Mouse (Mus musculus): ENCODE data around the gene Kat7. TPM values are rescaled to one million over a fixed set of nuclear protein-coding genes. Genes with fewer than 3 reads are reported as not detected.

Gene Kat7
- polyA plus RNA-seq, 1 experiment from 2014 or later = 31.2 TPM

DNA sequence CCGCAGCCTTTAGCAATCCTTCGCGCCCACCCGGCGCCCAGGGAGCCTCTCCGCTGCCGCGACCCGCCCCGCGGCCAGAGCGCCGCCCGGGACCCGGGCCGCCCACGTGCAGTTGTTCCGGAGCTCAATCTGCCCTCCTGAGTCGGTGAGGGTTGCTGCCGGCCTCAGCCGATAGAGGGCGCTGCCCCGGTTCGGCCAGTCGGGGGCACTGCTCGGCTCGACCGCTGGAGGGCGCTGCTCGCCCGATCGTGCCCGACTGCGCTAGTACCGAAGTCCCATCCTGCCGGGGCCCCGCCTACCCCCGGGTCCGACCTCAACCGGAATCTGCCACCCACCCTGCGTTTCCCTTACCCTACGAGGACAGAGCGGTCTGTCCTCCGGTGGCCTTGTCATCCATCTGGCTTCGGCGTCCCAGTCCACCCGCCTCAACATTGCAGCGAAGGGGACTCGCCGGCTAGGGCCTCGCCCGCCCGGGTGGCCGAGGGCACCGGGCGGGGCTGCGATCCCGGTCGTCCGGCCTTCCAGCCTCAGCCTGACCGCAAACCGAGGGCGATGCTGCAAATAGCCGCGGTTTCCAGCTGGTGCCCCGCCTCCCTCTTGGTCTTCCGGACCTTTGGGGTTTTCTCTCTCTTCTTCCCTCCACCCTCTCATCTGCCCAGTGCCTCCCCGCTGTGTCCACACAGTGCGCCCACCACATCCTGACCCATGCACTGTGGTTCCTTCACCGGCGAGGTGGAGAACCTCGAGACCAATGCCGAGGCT lies 50.8 kb downstream of the Kat7 start:
- WGBS (ENCODE audit: insufficient replicate concordance) = under 1% methylated on average over 71 of the region's 73 CpGs
- peak; percentile 74 for ATAC-seq (ENCODE audit: low read depth)

DNA sequence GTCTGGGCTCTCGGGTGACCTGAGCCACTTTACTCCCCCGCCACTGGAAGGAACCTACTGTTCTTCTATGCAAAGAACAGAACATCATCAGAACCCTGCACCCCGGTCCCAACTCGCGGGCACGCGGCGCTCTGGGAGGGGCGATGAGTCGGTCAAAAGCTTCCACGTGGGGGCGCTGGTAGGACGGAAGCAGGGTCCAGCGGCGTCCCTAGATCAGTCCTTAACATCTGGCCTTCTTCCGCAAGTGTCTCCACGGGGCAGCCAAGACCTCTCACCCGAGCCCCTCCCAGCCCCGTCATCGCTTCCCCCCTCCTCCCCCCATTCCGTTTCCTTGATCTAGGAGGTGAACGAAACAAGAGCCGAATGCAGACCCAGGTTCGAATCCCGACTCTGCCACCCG lies 51.6 kb downstream of the Kat7 start:
- Histone ChIP-seq H3K27ac (ENCODE audit: low read length) (peak overlapping the region; percentile 33), H3K4me3 (ENCODE audit: low read depth, low read length) (peak overlapping the region; percentile 68), H3K36me3 (ENCODE audit: control insufficient read depth, insufficient read depth) (no peaks in the 10 kb centered on the region), H3K4me1 (ENCODE audit: control insufficient read depth, low read depth, low read length) (peaks cover 15% of the 10 kb centered on the region), H3K4me2 (ENCODE audit: low read depth, low read length) (peak overlapping the region; percentile 96), H3K9me3 (replicated peaks; ENCODE audit: control insufficient read depth, low read length) (no peaks in the 10 kb centered on the region), H3K9ac (ENCODE audit: low read depth, low read length) (peak overlapping the region; percentile 68), H3K27me3 (ENCODE audit: control insufficient read depth, insufficient read depth, low read depth, low read length) (peaks cover 17% of the 10 kb centered on the region)
- WGBS (ENCODE audit: insufficient replicate concordance) = 1% methylated on average over 26 of the region's 26 CpGs
- peak; percentile 60 for ATAC-seq (ENCODE audit: low read depth)

More for the DNA sequence above, 50.8 kb downstream of the Kat7 start:
- Histone ChIP-seq H3K36me3 (ENCODE audit: control insufficient read depth, insufficient read depth) (no peaks in the 10 kb centered on the region), H3K4me1 (ENCODE audit: control insufficient read depth, low read depth, low read length) (peaks cover 15% of the 10 kb centered on the region), H3K4me2 (ENCODE audit: low read depth, low read length) (peak overlapping the region; percentile 96), H3K27me3 (ENCODE audit: control insufficient read depth, insufficient read depth, low read depth, low read length) (peaks cover 17% of the 10 kb centered on the region), H3K9ac (ENCODE audit: low read depth, low read length) (peak overlapping the region; percentile 68), H3K9me3 (replicated peaks; ENCODE audit: control insufficient read depth, low read length) (no peaks in the 10 kb centered on the region), H3K4me3 (ENCODE audit: low read depth, low read length) (peak overlapping the region; percentile 68), H3K27ac (ENCODE audit: low read length) (peak overlapping the region; percentile 66)

DNA sequence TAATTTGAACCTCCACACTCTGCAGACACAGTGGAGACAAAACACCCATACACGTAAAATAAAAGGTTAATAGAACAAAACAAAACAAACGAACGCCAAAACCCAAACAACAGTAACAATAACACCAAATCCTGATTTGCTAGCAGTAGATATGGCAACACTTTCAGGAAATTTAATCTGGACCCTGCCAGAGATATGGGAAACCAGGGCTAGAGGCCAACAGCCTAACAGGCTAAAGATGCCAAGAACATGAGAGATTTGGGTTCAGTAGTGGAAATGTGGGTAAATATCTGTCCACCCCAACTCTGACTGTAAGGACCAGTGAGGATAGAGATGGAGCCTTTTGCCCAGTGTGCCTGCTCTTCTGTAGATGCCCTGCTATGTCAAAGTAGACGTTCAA lies 52.1 kb downstream of the Kat7 start:
- H3K9me3 ChIP-seq (replicated peaks; ENCODE audit: control insufficient read depth, low read length) = no peaks in the 10 kb centered on the region
- H3K4me3 ChIP-seq (ENCODE audit: low read depth, low read length) = no peak overlapping the region
- WGBS (ENCODE audit: insufficient replicate concordance) = 42% methylated on average over 4 of the region's 4 CpGs
- H3K27me3 ChIP-seq (ENCODE audit: control insufficient read depth, insufficient read depth, low read depth, low read length) = peaks cover 17% of the 10 kb centered on the region
- peaks cover 15% of the 10 kb centered on the region for H3K4me1 ChIP-seq (ENCODE audit: control insufficient read depth, low read depth, low read length)
- H3K36me3 ChIP-seq (ENCODE audit: control insufficient read depth, insufficient read depth) = no peaks in the 10 kb centered on the region
- no peak overlapping the region for H3K4me2 ChIP-seq (ENCODE audit: low read depth, low read length)
- no peak overlapping the region for H3K27ac ChIP-seq (ENCODE audit: low read length)
- ATAC-seq (ENCODE audit: low read depth) = no peak
- H3K9ac ChIP-seq (ENCODE audit: low read depth, low read length) = no peak overlapping the region

DNA sequence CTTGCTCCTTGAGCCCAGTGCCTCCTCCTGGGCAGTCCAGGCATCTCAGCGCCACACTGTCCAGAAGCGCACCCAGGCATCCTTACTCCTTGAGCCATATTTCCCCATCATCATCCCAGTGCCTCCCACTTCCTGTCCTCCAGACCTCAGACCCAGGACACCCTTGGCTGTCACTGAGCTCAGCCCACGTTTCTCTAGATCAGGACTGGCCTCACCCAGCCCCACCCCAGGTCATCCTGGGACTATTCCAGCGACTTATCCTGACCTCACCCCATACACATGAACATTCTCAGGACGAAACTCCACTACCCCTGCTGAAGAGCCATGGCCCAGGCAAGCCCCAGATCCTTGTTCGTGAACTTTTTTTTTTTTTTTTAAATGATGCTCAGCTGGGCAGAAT lies 54.3 kb downstream of the Kat7 start:
- H3K27me3 ChIP-seq (ENCODE audit: control insufficient read depth, insufficient read depth, low read depth, low read length) = peaks cover 17% of the 10 kb centered on the region
- ATAC-seq (ENCODE audit: low read depth) = no peak
- H3K4me3 ChIP-seq (ENCODE audit: low read depth, low read length) = no peak overlapping the region
- H3K4me1 ChIP-seq (ENCODE audit: control insufficient read depth, low read depth, low read length) = peaks cover 15% of the 10 kb centered on the region
- WGBS (ENCODE audit: insufficient replicate concordance) = 59% methylated on average over 6 of the region's 6 CpGs
- H3K9ac ChIP-seq (ENCODE audit: low read depth, low read length) = no peak overlapping the region
- H3K36me3 ChIP-seq (ENCODE audit: control insufficient read depth, insufficient read depth) = no peaks in the 10 kb centered on the region
- H3K27ac ChIP-seq (ENCODE audit: low read length) = no peak overlapping the region
- H3K9me3 ChIP-seq (replicated peaks; ENCODE audit: control insufficient read depth, low read length) = no peaks in the 10 kb centered on the region
- no peak overlapping the region for H3K4me2 ChIP-seq (ENCODE audit: low read depth, low read length)

DNA sequence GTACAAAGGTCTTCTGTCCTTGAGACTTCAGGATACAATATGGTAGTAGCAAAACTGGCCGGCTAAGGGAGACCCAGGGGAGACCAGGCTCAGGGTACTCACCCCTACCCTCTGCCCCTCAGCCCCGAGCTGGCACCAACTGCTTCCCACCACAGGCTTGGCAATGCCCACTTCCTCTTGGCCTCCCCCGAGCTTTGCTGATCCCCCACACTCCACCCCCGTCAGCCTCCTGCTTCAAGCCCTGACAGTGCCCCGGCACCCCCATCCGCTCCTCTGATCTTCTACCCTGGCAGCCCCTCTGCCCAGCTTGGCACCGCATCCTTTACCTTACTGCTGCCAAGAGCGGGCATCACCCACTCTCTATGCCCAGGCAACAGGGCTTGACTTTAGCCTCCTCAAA lies 55.9 kb downstream of the Kat7 start:
- Histone ChIP-seq H3K9me3 (replicated peaks; ENCODE audit: control insufficient read depth, low read length) (no peaks in the 10 kb centered on the region), H3K27me3 (ENCODE audit: control insufficient read depth, insufficient read depth, low read depth, low read length) (peaks cover 8% of the 10 kb centered on the region), H3K4me3 (ENCODE audit: low read depth, low read length) (no peak overlapping the region), H3K4me1 (ENCODE audit: control insufficient read depth, low read depth, low read length) (peaks cover 9% of the 10 kb centered on the region), H3K4me2 (ENCODE audit: low read depth, low read length) (no peak overlapping the region), H3K36me3 (ENCODE audit: control insufficient read depth, insufficient read depth) (no peaks in the 10 kb centered on the region), H3K27ac (ENCODE audit: low read length) (no peak overlapping the region), H3K9ac (ENCODE audit: low read depth, low read length) (no peak overlapping the region)
- no peak for ATAC-seq (ENCODE audit: low read depth)
- WGBS (ENCODE audit: insufficient replicate concordance) = 50% methylated on average over 8 of the region's 8 CpGs

DNA sequence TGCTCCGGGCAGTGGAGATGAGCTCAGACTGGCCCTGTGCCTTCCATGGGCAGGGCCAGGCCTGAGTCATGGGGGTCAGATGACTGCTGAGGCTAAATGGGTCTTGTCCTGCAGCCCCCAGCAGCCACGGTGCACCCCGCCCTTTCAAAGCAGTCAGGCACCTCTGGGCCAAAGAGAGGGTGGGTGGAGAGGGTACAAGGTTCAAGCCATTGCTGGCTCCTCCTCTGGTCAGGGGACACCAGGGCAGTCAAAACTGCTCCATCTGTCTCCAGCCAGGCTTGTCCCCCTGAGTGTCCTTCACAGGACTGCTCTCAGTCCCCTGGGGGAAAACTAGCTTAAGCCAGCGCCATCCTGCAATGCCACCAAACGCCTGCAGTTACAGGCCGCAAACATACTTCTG lies 57.9 kb downstream of the Kat7 start:
- 60% methylated on average over 6 of the region's 6 CpGs for WGBS (ENCODE audit: insufficient replicate concordance)
- Histone ChIP-seq H3K9ac (ENCODE audit: low read depth, low read length) (no peak overlapping the region), H3K4me1 (ENCODE audit: control insufficient read depth, low read depth, low read length) (no peaks in the 10 kb centered on the region; the same call in 1 of the 2 replicates), H3K4me2 (ENCODE audit: low read depth, low read length) (no peak overlapping the region), H3K4me3 (ENCODE audit: low read depth, low read length) (no peak overlapping the region), H3K36me3 (ENCODE audit: control insufficient read depth, insufficient read depth) (no peaks in the 10 kb centered on the region), H3K27me3 (ENCODE audit: control insufficient read depth, insufficient read depth, low read depth, low read length) (peaks cover 3% of the 10 kb centered on the region), H3K27ac (ENCODE audit: low read length) (peak overlapping the region; percentile 45), H3K9me3 (replicated peaks; ENCODE audit: control insufficient read depth, low read length) (no peaks in the 10 kb centered on the region)
- peak; percentile 77 for ATAC-seq (ENCODE audit: low read depth)

DNA sequence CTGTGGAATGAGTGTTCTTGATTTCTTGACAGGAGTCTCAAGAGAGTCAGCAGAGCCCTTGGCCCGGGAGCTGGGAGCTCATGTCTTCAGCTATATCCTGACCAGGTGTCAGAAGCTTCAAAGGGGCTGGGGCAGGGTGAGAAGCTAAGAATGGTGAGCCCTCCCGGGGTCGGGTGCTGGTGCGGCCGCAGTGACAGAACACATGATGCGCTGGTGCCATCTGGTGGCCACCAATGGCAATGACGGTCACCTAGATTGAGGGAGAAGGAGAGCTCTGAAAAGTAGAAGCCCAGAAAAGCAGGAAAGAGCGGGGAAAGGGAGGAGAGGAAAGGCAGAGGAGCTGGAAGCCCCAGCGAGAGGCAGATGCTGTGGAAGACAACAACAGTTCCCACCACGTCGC lies 58.8 kb downstream of the Kat7 start:
- H3K27me3 ChIP-seq (ENCODE audit: control insufficient read depth, insufficient read depth, low read depth, low read length) = no peaks in the 10 kb centered on the region; the same call in 1 of the 2 replicates
- no peak for ATAC-seq (ENCODE audit: low read depth)
- no peak overlapping the region for H3K4me2 ChIP-seq (ENCODE audit: low read depth, low read length)
- H3K4me1 ChIP-seq (ENCODE audit: control insufficient read depth, low read depth, low read length) = no peaks in the 10 kb centered on the region; the same call in 1 of the 2 replicates
- WGBS (ENCODE audit: insufficient replicate concordance) = 5% methylated on average over 11 of the region's 11 CpGs
- H3K9ac ChIP-seq (ENCODE audit: low read depth, low read length) = no peak overlapping the region
- H3K36me3 ChIP-seq (ENCODE audit: control insufficient read depth, insufficient read depth) = no peaks in the 10 kb centered on the region
- H3K27ac ChIP-seq (ENCODE audit: low read length) = peak overlapping the region; percentile 26
- no peaks in the 10 kb centered on the region for H3K9me3 ChIP-seq (replicated peaks; ENCODE audit: control insufficient read depth, low read length)
- H3K4me3 ChIP-seq (ENCODE audit: low read depth, low read length) = no peak overlapping the region

DNA sequence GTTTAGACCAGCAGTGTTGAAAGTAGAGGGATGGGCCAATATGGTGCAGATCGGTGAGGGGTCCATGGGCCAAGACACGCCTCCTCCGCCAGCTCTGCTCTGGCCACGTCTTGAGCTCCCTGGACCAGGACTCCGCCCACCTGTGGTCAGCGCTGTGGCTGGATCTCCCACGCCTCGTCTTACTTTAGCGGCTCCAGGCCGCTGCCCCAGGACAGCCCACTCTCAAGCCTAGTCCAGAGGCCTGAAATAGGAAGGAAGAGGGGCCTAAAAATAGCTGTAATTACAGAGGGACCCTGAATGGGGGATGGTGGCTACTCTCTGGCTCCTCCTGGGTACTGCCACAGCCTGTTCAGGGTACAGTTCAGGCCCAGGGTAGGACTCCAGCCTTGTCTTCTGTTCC lies 59.9 kb downstream of the Kat7 start:
- no peak overlapping the region for H3K4me3 ChIP-seq (ENCODE audit: low read depth, low read length)
- no peaks in the 10 kb centered on the region; the same call in 1 of the 2 replicates for H3K4me1 ChIP-seq (ENCODE audit: control insufficient read depth, low read depth, low read length)
- H3K9ac ChIP-seq (ENCODE audit: low read depth, low read length) = no peak overlapping the region
- H3K27me3 ChIP-seq (ENCODE audit: control insufficient read depth, insufficient read depth, low read depth, low read length) = no peaks in the 10 kb centered on the region; the same call in 1 of the 2 replicates
- H3K9me3 ChIP-seq (replicated peaks; ENCODE audit: control insufficient read depth, low read length) = no peaks in the 10 kb centered on the region
- no peaks in the 10 kb centered on the region for H3K36me3 ChIP-seq (ENCODE audit: control insufficient read depth, insufficient read depth)
- H3K27ac ChIP-seq (ENCODE audit: low read length) = no peak overlapping the region
- WGBS (ENCODE audit: insufficient replicate concordance) = 24% methylated on average over 10 of the region's 10 CpGs
- no peak for ATAC-seq (ENCODE audit: low read depth)
- no peak overlapping the region for H3K4me2 ChIP-seq (ENCODE audit: low read depth, low read length)

DNA sequence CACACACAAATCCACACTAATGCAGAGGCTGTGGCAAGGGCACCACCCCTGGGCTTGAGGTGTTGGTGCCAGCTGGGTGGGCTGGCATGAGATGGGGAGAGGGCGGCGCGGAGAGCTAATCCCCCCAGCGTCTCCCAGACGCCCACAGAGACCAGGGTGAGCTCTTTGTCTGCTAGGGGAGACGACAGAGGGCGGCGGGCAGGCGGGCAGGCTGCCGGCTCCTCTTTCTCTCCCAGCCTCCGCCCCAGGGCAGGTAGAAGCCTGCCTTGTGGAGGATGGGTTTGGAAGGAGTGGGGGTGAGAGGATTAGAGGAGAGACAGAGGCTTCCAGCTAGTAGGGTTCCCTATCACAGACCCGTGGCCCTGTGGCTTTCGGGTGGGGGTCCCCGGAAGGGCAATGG lies 63.0 kb downstream of the Kat7 start:
- 61% methylated on average over 14 of the region's 14 CpGs for WGBS (ENCODE audit: insufficient replicate concordance)
- H3K36me3 ChIP-seq (ENCODE audit: control insufficient read depth, insufficient read depth) = no peaks in the 10 kb centered on the region
- no peaks in the 10 kb centered on the region; the same call in 1 of the 2 replicates for H3K27me3 ChIP-seq (ENCODE audit: control insufficient read depth, insufficient read depth, low read depth, low read length)
- no peak overlapping the region for H3K4me3 ChIP-seq (ENCODE audit: low read depth, low read length)
- H3K4me2 ChIP-seq (ENCODE audit: low read depth, low read length) = no peak overlapping the region
- ATAC-seq (ENCODE audit: low read depth) = no peak
- H3K9me3 ChIP-seq (replicated peaks; ENCODE audit: control insufficient read depth, low read length) = no peaks in the 10 kb centered on the region
- no peak overlapping the region for H3K27ac ChIP-seq (ENCODE audit: low read length)
- H3K4me1 ChIP-seq (ENCODE audit: control insufficient read depth, low read depth, low read length) = no peaks in the 10 kb centered on the region; the same call in 1 of the 2 replicates
- H3K9ac ChIP-seq (ENCODE audit: low read depth, low read length) = no peak overlapping the region
